Mouse (Mus musculus) regulatory T cell (primary cell): ENCODE measurements around the gene Ptchd4.

Experiments used
- in situ Hi-C: fragments of 300-600 bp; cut with MboI, MseI; formaldehyde crosslinking; loops from one replicate; pipeline ENCODE4 v1.15.1; 2025; ENCODE audit warnings: high pct_unique_total_duplicates

The Ptchd4 gene

GRCm38 (mm10) chr17:42427961-42428360, 112.2 kb downstream of the Ptchd4 start:
- in situ Hi-C loops = no loop called here

- in situ Hi-C loops = no loop called here
Measured at GRCm38 (mm10) chr17:42430380-42430779, 114.6 kb downstream of the Ptchd4 start.

- in situ Hi-C loops = no loop called here
Measured at GRCm38 (mm10) chr17:42452235-42452634, 136.5 kb downstream of the Ptchd4 start.

- in situ Hi-C loops = no loop called here
Measured at GRCm38 (mm10) chr17:42456441-42456840, 140.7 kb downstream of the Ptchd4 start.

- in situ Hi-C loops = no loop called here
Measured at GRCm38 (mm10) chr17:42462726-42463125, 147.0 kb downstream of the Ptchd4 start.

- in situ Hi-C loops = no loop called here
Measured at GRCm38 (mm10) chr17:42480173-42480991, 164.6 kb downstream of the Ptchd4 start.

- in situ Hi-C loops = no loop called here
Measured at GRCm38 (mm10) chr17:42509356-42510262, 193.9 kb downstream of the Ptchd4 start.

- in situ Hi-C loops = no loop called here
Measured at GRCm38 (mm10) chr17:42530147-42530546, 214.4 kb downstream of the Ptchd4 start.

- in situ Hi-C loops = no loop called here
Measured at GRCm38 (mm10) chr17:42549578-42549977, 233.8 kb downstream of the Ptchd4 start.
